Mouse (Mus musculus) ES-E14 (cell line): ENCODE measurements at regions not wholly inside any gene's neighbourhood (a gene's known extent, or its start where the extent isn't known, plus 50 kb on each side); places are given as distances from the start of the nearest gene placed in this dataset.

Source experiments
- CHD2 ChIP-seq: IDR thresholded peaks from 2 replicates; pipeline ENCODE4 v1.6.1; 2014; ENCODE audit warnings: mild to moderate bottlenecking, low read depth, low read length, inconsistent platforms
- MAFK ChIP-seq: IDR thresholded peaks from 2 replicates; pipeline ENCODE4 v1.6.1; 2014; ENCODE audit warnings: mild to moderate bottlenecking, low read depth, low read length, inconsistent platforms; ENCODE audit not compliant: insufficient read depth
- ZC3H11A ChIP-seq: IDR thresholded peaks from 2 replicates; pipeline ENCODE4 v1.6.1; 2012; ENCODE audit warnings: low read depth, mild to moderate bottlenecking, inconsistent platforms, low read length, borderline replicate concordance
- ZNF384 ChIP-seq: IDR thresholded peaks from 2 replicates; pipeline ENCODE4 v1.6.1; 2012; ENCODE audit warnings: low read depth, low read length, inconsistent platforms

GRCm38 (mm10) chr3:120441127-120441526 lies 656.9 kb upstream of the Ptbp2 start:
- TF ChIP-seq CHD2 = no peak
- no peak for TF ChIP-seq ZNF384
- TF ChIP-seq ZC3H11A = no peak
- TF ChIP-seq MAFK = no peak
